Mouse (Mus musculus) left cerebral cortex, adult 2 months (tissue): ENCODE measurements around the gene 2310046K23Rik. TPM values are rescaled to one million over a fixed set of nuclear protein-coding genes. Genes with fewer than 3 reads are reported as not detected.

Experiments
- DNase-seq, 2 experiments: peaks; one replicate each; pipeline ENCODE4 v3.0.0; 2021 to 2022; ENCODE audit warnings: low spot score in 2 of 2, mixed read lengths in 1 of 2; ENCODE audit errors: extremely low spot score in 1 of 2
- H3K27ac ChIP-seq: fragments of 200-600 bp; 2 replicates; pipeline ENCODE4 v1.8.1; 2022
- H3K4me3 ChIP-seq: fragments of 200-600 bp; 2 replicates; pipeline ENCODE4 v1.8.1; 2022
- CTCF ChIP-seq: fragments of 200-600 bp; IDR thresholded peaks from 2 replicates; pipeline ENCODE4 v1.8.1; 2022; ENCODE audit warnings: antibody characterized with exemption, mild to moderate bottlenecking, moderate library complexity
- intact Hi-C: fragments of 180-260 bp; cut with DNase I; formaldehyde crosslinking; loops from one replicate; pipeline ENCODE4 v1.15.1; 2025
- long read RNA-seq, 2 experiments: library from polyadenylated mRNA; stranded (forward); transcript quantifications; one replicate each; pipeline ENCODE4 v2.0.0; 2021; ENCODE audit warnings: borderline mapping rate in 2 of 2
- total RNA-seq, 2 experiments: library from RNA; stranded (reverse); gene quantifications; 2 replicates each; pipeline ENCODE4 v1.2.3; 2021

The 2310046K23Rik gene
- total RNA-seq: not detected
- long read RNA-seq, experiment 1: 0 reads
- long read RNA-seq, experiment 2: 0 reads

- Histone ChIP-seq H3K27ac (no peak within 1 kb of the TSS), H3K4me3 (no peak within 1 kb of the TSS)
- intact Hi-C loops: no loop called here
- no peak for DNase-seq
- TF ChIP-seq CTCF: no peak
Measured at GRCm38 (mm10) chr3:92534411-92534810, at the start of gene 2310046K23Rik. TSS of gene 2310046K23Rik (minus strand) at chr3:92534511.

GRCm38 (mm10) chr3:92583164-92583826 is 49.0 kb upstream of the 2310046K23Rik start:
- intact Hi-C loops: no loop called here
- TF ChIP-seq CTCF: no peak
- no peak overlapping the region for H3K27ac ChIP-seq
- H3K4me3 ChIP-seq: no peak overlapping the region
- DNase-seq: no peak

- intact Hi-C loops: no loop called here
- no peak for DNase-seq
- H3K4me3 ChIP-seq: no peak overlapping the region
- H3K27ac ChIP-seq: no peak overlapping the region
- no peak for TF ChIP-seq CTCF
Measured at GRCm38 (mm10) chr3:92579508-92579907, 45.2 kb upstream of the 2310046K23Rik start.

GRCm38 (mm10) chr3:92578652-92579413 is 44.5 kb upstream of the 2310046K23Rik start:
- no peak overlapping the region for H3K27ac ChIP-seq
- no peak for DNase-seq
- H3K4me3 ChIP-seq: no peak overlapping the region
- intact Hi-C loops: no loop called here
- TF ChIP-seq CTCF: no peak

GRCm38 (mm10) chr3:92573449-92574041 is 39.2 kb upstream of the 2310046K23Rik start, which contains the start of gene Ivl:
TSS of gene Ivl (minus strand) at chr3:92573735.
- no peak within 1 kb of the TSS for H3K27ac ChIP-seq
- DNase-seq: no peak
- intact Hi-C loops: no loop called here
- TF ChIP-seq CTCF: no peak
- H3K4me3 ChIP-seq: no peak within 1 kb of the TSS

GRCm38 (mm10) chr3:92572514-92573155 is 38.3 kb upstream of the 2310046K23Rik start:
- intact Hi-C loops: no loop called here
- no peak for TF ChIP-seq CTCF
- H3K4me3 ChIP-seq: no peak overlapping the region
- DNase-seq: no peak
- no peak overlapping the region for H3K27ac ChIP-seq

GRCm38 (mm10) chr3:92568752-92569151 is 34.4 kb upstream of the 2310046K23Rik start:
- intact Hi-C loops: loop anchor here (10.0 kb wide), 1 partner anchor 336 kb away; no protein-coding TSS in a partner anchor
- Histone ChIP-seq H3K27ac (no peak overlapping the region), H3K4me3 (no peak overlapping the region)
- no peak for DNase-seq
- TF ChIP-seq CTCF: no peak

- TF ChIP-seq CTCF: peak; percentile 24
- no peak for DNase-seq
- no peak overlapping the region for H3K27ac ChIP-seq
- H3K4me3 ChIP-seq: no peak overlapping the region
- intact Hi-C loops: loop anchor here (10.0 kb wide), 1 partner anchor 339 kb away; no protein-coding TSS in a partner anchor
Measured at GRCm38 (mm10) chr3:92565418-92565817, 31.1 kb upstream of the 2310046K23Rik start.

GRCm38 (mm10) chr3:92512325-92512724 is 22.0 kb downstream of the 2310046K23Rik start:
- H3K4me3 ChIP-seq: no peak overlapping the region
- intact Hi-C loops: loop anchor here (5.0 kb wide), 1 partner anchor 120 kb away; no protein-coding TSS in a partner anchor
- DNase-seq: no peak
- peak; percentile 44 for TF ChIP-seq CTCF
- no peak overlapping the region for H3K27ac ChIP-seq

GRCm38 (mm10) chr3:92510786-92511185 is 23.5 kb downstream of the 2310046K23Rik start:
- Histone ChIP-seq H3K27ac (no peak overlapping the region), H3K4me3 (no peak overlapping the region)
- intact Hi-C loops: loop anchor here (1.0 to 5.0 kb wide), 2 partner anchors 118 to 360 kb away; no protein-coding TSS in a partner anchor
- peak in 1 of 2 experiments; percentile 21 for DNase-seq
- peak; percentile 61 for TF ChIP-seq CTCF

GRCm38 (mm10) chr3:92508185-92508584 is 26.1 kb downstream of the 2310046K23Rik start:
- no peak for DNase-seq
- intact Hi-C loops: no loop called here

More at GRCm38 (mm10) chr3:92508185-92508584, 26.1 kb downstream of the 2310046K23Rik start:
- no peak for TF ChIP-seq CTCF
- H3K27ac ChIP-seq: no peak overlapping the region
- no peak overlapping the region for H3K4me3 ChIP-seq
